Mouse (Mus musculus) stomach, embryonic 16.5 days (tissue): ENCODE results near the gene Lpin2. TPM values are rescaled to one million over a fixed set of nuclear protein-coding genes. Genes with fewer than 3 reads are reported as not detected.

Source experiments
- ATAC-seq: fragments of 200-750 bp; cut with Nextera tagmentation; 2 replicates; pipeline ENCODE4 v1.8.0; 2017; ENCODE audit warnings: moderate number of reproducible peaks, moderate TSS enrichment; ENCODE audit not compliant: insufficient read depth, low FRiP score
- H3K27ac ChIP-seq: fragments of 300-500 bp; sonication (generic); 2 replicates; pipeline ENCODE4 v1.5.1; 2014; ENCODE audit warnings: low read length
- H3K27me3 ChIP-seq: fragments of 300-500 bp; sonication (generic); 2 replicates; pipeline ENCODE4 v1.6.1; 2014; ENCODE audit warnings: low read length, control low read depth, mixed read lengths; ENCODE audit not compliant: control insufficient read depth, insufficient read depth
- H3K36me3 ChIP-seq: fragments of 300-500 bp; sonication (generic); 2 replicates; pipeline ENCODE4 v1.6.1; 2014; ENCODE audit warnings: low read length; ENCODE audit not compliant: control insufficient read depth, insufficient read depth
- H3K4me1 ChIP-seq: fragments of 300-500 bp; sonication (generic); 2 replicates; pipeline ENCODE4 v1.6.1; 2014; ENCODE audit warnings: low read length, control low read depth, mixed read lengths; ENCODE audit not compliant: control insufficient read depth, insufficient read depth
- H3K4me2 ChIP-seq: fragments of 300-500 bp; sonication (generic); 2 replicates; pipeline ENCODE4 v1.6.1; 2014; ENCODE audit warnings: low read depth, low read length, mixed read lengths
- H3K4me3 ChIP-seq: fragments of 300-500 bp; sonication (generic); replicated peaks from 2 replicates; pipeline ENCODE4 v1.5.1; 2014; ENCODE audit warnings: mild to moderate bottlenecking, low read length
- H3K9ac ChIP-seq: fragments of 300-500 bp; sonication (generic); 2 replicates; pipeline ENCODE4 v1.6.1; 2014; ENCODE audit warnings: low read length
- H3K9me3 ChIP-seq: fragments of 300-500 bp; sonication (generic); replicated peaks from 2 replicates; pipeline ENCODE4 v1.6.1; 2016; ENCODE audit warnings: low read length, control low read depth; ENCODE audit not compliant: control insufficient read depth
- WGBS: fragments of 180-500 bp; shearing (Covaris S2); extraction: QIAGEN DNeasy Blood & Tissue Kit; methylation state at CpG from one replicate; pipeline ENCODE4 v1.1.7; 2014; 5-methylcytosine and 5-hydroxymethylcytosine counted together
- polyA plus RNA-seq: library from polyadenylated mRNA; unstranded; fragments of >200 nt; fragmentation: Nextera tagmentation; extraction: Ambion mirVana; gene quantifications from 2 replicates; pipeline ENCODE4 v1.2.1, GENCODE M21; 2015

Lpin2 gene
- polyA plus RNA-seq, 1 experiment from 2014 or later: 27.6 TPM

DNA sequence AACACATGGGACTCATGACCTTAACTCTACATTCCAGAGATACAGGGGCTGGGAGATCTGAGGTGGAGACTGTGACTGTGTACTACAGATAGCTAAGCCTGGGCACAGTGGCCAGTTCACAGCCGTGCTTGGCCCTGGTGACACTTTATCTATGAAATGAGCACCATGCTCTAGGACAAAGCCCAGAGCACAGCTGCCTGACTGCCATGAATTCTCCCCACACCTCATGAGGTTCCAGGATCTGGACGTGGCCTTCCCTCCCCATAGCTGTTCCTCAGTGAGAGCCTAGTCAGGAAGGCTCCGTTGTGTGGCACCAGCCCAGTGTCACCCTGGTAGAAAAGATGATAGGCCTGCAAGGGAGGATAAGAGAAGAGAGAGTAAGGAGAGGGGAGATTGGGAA is 86.2 kb downstream of the Lpin2 start:
- Histone ChIP-seq H3K27me3 (no peaks in the 10 kb centered on the region), H3K4me1 (peaks cover 7% of the 10 kb centered on the region; the same call in 1 of the 2 replicates), H3K27ac (no peak overlapping the region), H3K9ac (no peak overlapping the region), H3K36me3 (no peaks in the 10 kb centered on the region), H3K4me3 (no peak overlapping the region), H3K9me3 (no peaks in the 10 kb centered on the region), H3K4me2 (no peak overlapping the region)
- WGBS: 80% methylated on average over 3 of the region's 3 CpGs
- peak; percentile 68; the same call in 1 of the 2 replicates for ATAC-seq

GRCm38 (mm10) chr17:71273901-71274300 is 91.5 kb downstream of the Lpin2 start:
- Histone ChIP-seq H3K9me3 (no peaks in the 10 kb centered on the region), H3K27ac (no peak overlapping the region), H3K27me3 (no peaks in the 10 kb centered on the region), H3K4me2 (no peak overlapping the region), H3K36me3 (no peaks in the 10 kb centered on the region), H3K9ac (no peak overlapping the region), H3K4me1 (no peaks in the 10 kb centered on the region), H3K4me3 (no peak overlapping the region)
- no peak for ATAC-seq
- WGBS: 86% methylated on average over 12 of the region's 12 CpGs

GRCm38 (mm10) chr17:71276771-71277170 is 94.4 kb downstream of the Lpin2 start:
- WGBS: 74% methylated on average over 10 of the region's 10 CpGs
- no peak overlapping the region for H3K9ac ChIP-seq

GRCm38 (mm10) chr17:71277701-71278491 is 95.5 kb downstream of the Lpin2 start:
- 85% methylated on average over 6 of the region's 6 CpGs for WGBS

More at GRCm38 (mm10) chr17:71276771-71277170, 94.4 kb downstream of the Lpin2 start:
- H3K4me2 ChIP-seq: no peak overlapping the region
- no peak overlapping the region for H3K27ac ChIP-seq
- no peaks in the 10 kb centered on the region for H3K36me3 ChIP-seq
- no peaks in the 10 kb centered on the region for H3K9me3 ChIP-seq
- no peak overlapping the region for H3K4me3 ChIP-seq
- no peaks in the 10 kb centered on the region for H3K4me1 ChIP-seq
- no peak for ATAC-seq
- no peaks in the 10 kb centered on the region for H3K27me3 ChIP-seq

GRCm38 (mm10) chr17:71282716-71283115 is 100.4 kb downstream of the Lpin2 start:
- no peak for ATAC-seq
- 90% methylated on average over 9 of the region's 9 CpGs for WGBS

More at GRCm38 (mm10) chr17:71277701-71278491, 95.5 kb downstream of the Lpin2 start:
- no peak overlapping the region for H3K4me2 ChIP-seq
- H3K4me1 ChIP-seq: no peaks in the 10 kb centered on the region
- no peak overlapping the region for H3K9ac ChIP-seq
- ATAC-seq: no peak
- H3K36me3 ChIP-seq: no peaks in the 10 kb centered on the region
- no peak overlapping the region for H3K27ac ChIP-seq
- no peaks in the 10 kb centered on the region for H3K27me3 ChIP-seq
- H3K9me3 ChIP-seq: no peaks in the 10 kb centered on the region
- H3K4me3 ChIP-seq: no peak overlapping the region

DNA sequence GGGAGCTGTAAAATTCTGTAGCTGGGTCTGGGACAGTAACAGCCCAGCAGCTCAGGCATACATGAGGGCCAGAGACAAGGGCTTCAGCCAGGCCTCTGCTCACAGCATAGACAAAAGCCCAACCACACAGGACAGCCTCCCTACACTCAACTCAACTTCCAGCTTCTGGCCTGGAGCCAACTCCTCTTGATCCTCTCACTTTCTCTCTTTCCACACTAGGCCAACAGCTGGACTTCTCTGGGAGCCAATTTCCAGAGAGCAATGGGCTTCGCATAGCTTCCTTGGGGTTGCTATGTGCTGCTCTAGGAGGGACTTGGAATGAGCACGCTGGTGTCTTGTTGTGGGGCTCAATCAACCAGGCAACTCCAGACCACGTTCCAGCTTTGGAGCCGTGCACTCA is 100.9 kb downstream of the Lpin2 start:
- H3K36me3 ChIP-seq: no peaks in the 10 kb centered on the region
- ATAC-seq: peak; percentile 83; the same call in 1 of the 2 replicates
- peak overlapping the region; percentile 58 for H3K27ac ChIP-seq
- 0 out of 2 replicates have a peak, but pooled peaks cover 4% of the 10 kb centered on the region for H3K4me1 ChIP-seq
- 58% methylated on average over 4 of the region's 4 CpGs for WGBS
- no peak overlapping the region for H3K9ac ChIP-seq
- H3K4me2 ChIP-seq: no peak overlapping the region
- no peaks in the 10 kb centered on the region for H3K27me3 ChIP-seq
- no peaks in the 10 kb centered on the region for H3K9me3 ChIP-seq
- H3K4me3 ChIP-seq: no peak overlapping the region

More at GRCm38 (mm10) chr17:71282716-71283115, 100.4 kb downstream of the Lpin2 start:
- Histone ChIP-seq H3K4me1 (0 out of 2 replicates have a peak, but pooled peaks cover 4% of the 10 kb centered on the region), H3K4me3 (no peak overlapping the region), H3K27me3 (no peaks in the 10 kb centered on the region), H3K27ac (no peak overlapping the region), H3K9me3 (no peaks in the 10 kb centered on the region), H3K9ac (no peak overlapping the region), H3K4me2 (no peak overlapping the region), H3K36me3 (no peaks in the 10 kb centered on the region)

DNA sequence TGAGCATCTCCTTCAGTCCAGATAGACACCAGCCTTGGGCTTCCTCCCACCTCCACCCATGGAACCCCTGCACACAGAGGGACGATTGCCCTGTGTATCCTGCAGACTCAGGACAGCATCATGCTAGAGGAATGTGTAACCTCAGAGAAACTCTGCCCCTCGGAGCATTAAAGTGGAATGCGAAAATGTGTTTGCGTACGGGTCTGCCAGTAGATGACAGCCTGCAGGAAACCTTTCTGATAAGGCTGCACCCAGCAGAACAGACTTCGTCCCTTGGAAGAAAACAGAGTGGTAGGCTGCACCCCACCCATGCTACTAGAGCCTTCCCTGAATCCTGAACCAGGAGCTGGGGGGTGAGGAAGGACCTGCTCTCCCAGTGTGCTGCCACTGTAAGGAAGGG is 102.5 kb downstream of the Lpin2 start:
- no peak for ATAC-seq
- H3K27ac ChIP-seq: no peak overlapping the region
- 0 out of 2 replicates have a peak, but pooled peaks cover 4% of the 10 kb centered on the region for H3K4me1 ChIP-seq
- no peaks in the 10 kb centered on the region for H3K9me3 ChIP-seq
- 29% methylated on average over 6 of the region's 6 CpGs for WGBS
- no peak overlapping the region for H3K9ac ChIP-seq
- no peak overlapping the region for H3K4me3 ChIP-seq
- H3K36me3 ChIP-seq: no peaks in the 10 kb centered on the region
- no peaks in the 10 kb centered on the region for H3K27me3 ChIP-seq
- H3K4me2 ChIP-seq: no peak overlapping the region

DNA sequence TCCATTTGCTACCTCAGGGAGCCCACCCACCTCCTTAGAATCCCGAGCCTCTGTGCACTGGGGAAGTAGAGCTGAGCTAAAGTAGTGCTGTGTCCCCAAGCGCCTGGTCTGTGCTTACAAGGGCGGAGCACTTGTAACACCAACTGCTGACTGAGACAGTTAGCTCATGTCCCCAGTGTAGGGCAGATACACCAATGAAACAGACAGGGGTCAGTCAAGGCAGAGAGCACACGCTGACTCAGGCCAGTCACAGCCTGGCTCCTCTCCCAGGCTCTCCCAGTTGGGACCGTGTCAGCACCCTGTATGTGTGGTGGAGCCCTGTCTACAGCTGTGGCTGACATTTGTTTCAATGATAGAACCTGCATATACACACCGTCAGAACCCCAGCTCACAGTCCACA is 103.6 kb downstream of the Lpin2 start:
- ATAC-seq: no peak
- 62% methylated on average over 6 of the region's 6 CpGs for WGBS
- Histone ChIP-seq H3K36me3 (no peaks in the 10 kb centered on the region), H3K4me2 (no peak overlapping the region), H3K4me3 (no peak overlapping the region), H3K9ac (no peak overlapping the region), H3K4me1 (0 out of 2 replicates have a peak, but pooled peaks cover 4% of the 10 kb centered on the region), H3K27ac (no peak overlapping the region), H3K9me3 (no peaks in the 10 kb centered on the region), H3K27me3 (no peaks in the 10 kb centered on the region)

DNA sequence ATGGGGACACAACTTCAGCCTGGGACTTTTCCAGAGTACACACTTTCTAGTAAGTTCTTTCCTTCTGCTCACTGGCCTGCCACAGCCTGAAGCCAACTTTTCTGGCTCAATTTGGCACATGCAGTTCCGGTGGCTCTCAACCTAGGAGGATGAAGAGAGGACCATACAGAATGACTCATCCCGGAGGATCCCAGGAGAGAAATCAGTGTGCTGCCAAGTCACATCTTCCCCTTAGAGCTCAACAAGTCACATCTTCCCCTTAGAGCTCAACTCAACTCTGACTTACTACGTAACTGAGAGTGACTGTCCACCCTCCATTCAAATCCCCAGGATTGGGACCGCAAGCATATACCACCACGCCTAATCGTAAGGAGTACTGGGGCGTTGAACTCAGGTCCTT is 105.2 kb downstream of the Lpin2 start:
- no peak overlapping the region for H3K4me3 ChIP-seq
- no peak for ATAC-seq
- no peak overlapping the region for H3K4me2 ChIP-seq
- 0 out of 2 replicates have a peak, but pooled peaks cover 4% of the 10 kb centered on the region for H3K4me1 ChIP-seq
- no peaks in the 10 kb centered on the region for H3K36me3 ChIP-seq
- no peak overlapping the region for H3K27ac ChIP-seq
- WGBS: 93% methylated on average over 7 of the region's 7 CpGs
- no peaks in the 10 kb centered on the region for H3K27me3 ChIP-seq
- H3K9me3 ChIP-seq: no peaks in the 10 kb centered on the region
- H3K9ac ChIP-seq: no peak overlapping the region
